Mouse (Mus musculus) olfactory bulb, adult 2 months (tissue): Measurements from ENCODE around the gene Olfr747. TPM values are rescaled to one million over a fixed set of nuclear protein-coding genes. Genes with fewer than 3 reads are reported as not detected.
"Not testable (repeated sequence)": the region's sequence is repeated elsewhere in the genome, so short reads cannot be mapped to it uniquely, and the experiment has no call there.

Source experiments
- H3K27ac ChIP-seq: fragments of 200-500 bp; 2 replicates; pipeline ENCODE4 v1.5.1; 2012; ENCODE audit warnings: low read depth, low read length; ENCODE audit not compliant: insufficient read depth
- H3K4me1 ChIP-seq: fragments of 200-500 bp; 2 replicates; pipeline ENCODE4 v1.6.1; 2012; ENCODE audit warnings: low read length; ENCODE audit not compliant: control insufficient read depth, insufficient read depth
- H3K4me3 ChIP-seq: fragments of 200-500 bp; 2 replicates; pipeline ENCODE4 v1.5.1; 2012; ENCODE audit warnings: mild to moderate bottlenecking, low read depth, low read length, moderate library complexity; ENCODE audit not compliant: insufficient read depth
- CTCF ChIP-seq: fragments of 200-500 bp; IDR thresholded peaks from 2 replicates; pipeline ENCODE4 v1.5.1; 2012; ENCODE audit warnings: low read depth, mild to moderate bottlenecking, low read length, moderate library complexity; ENCODE audit not compliant: insufficient read depth
- POLR2A ChIP-seq: fragments of 200-500 bp; IDR thresholded peaks from 2 replicates; pipeline ENCODE4 v1.6.1; 2012; ENCODE audit warnings: mild to moderate bottlenecking, low read depth, low read length, moderate library complexity; ENCODE audit not compliant: insufficient read depth
- WGBS: fragments of 180-500 bp; shearing (Covaris S2); methylation state at CpG from one replicate; pipeline ENCODE4 v1.1.7; 2018; 5-methylcytosine and 5-hydroxymethylcytosine counted together
- polyA plus RNA-seq: library from polyadenylated mRNA; stranded (reverse); fragments of >200 nt; gene quantifications from 2 replicates; pipeline ENCODE4 v1.2.4, GENCODE M21; 2012; ENCODE audit warnings: low replicate concordance; ENCODE audit not compliant: missing spikeins, insufficient read depth, insufficient read length

The Olfr747 gene
- polyA plus RNA-seq: not detected in 2 replicates

- TF ChIP-seq POLR2A: no peak
- TF ChIP-seq CTCF: no peak
- H3K4me1 ChIP-seq: no peaks in the 10 kb centered on the region
- 94% methylated on average over 3 of the region's 3 CpGs for WGBS
- H3K27ac ChIP-seq: no peak within 1 kb of the TSS
- no peak within 1 kb of the TSS for H3K4me3 ChIP-seq
These were observed at the start of gene Olfr747 for GRCm38 (mm10) chr14:50693106-50693505. Olfr747 (minus strand) TSS chr14:50693206.

GRCm38 (mm10) chr14:50741584-50741983, 48.6 kb upstream of the Olfr747 start:
- Histone ChIP-seq H3K27ac (no peak overlapping the region), H3K4me1 (no peaks in the 10 kb centered on the region), H3K4me3 (no peak overlapping the region)
- 73% methylated on average over 2 of the region's 2 CpGs for WGBS
- TF ChIP-seq POLR2A (no peak), CTCF (no peak)

GRCm38 (mm10) chr14:50740334-50740733, 47.3 kb upstream of the Olfr747 start:
- Histone ChIP-seq H3K4me1 (no peaks in the 10 kb centered on the region), H3K4me3 (no peak overlapping the region), H3K27ac (no peak overlapping the region)
- WGBS: 63% methylated on average over 2 of the region's 2 CpGs
- no peak for TF ChIP-seq POLR2A
- TF ChIP-seq CTCF: no peak

- not testable (repeated sequence) for H3K4me1 ChIP-seq, H3K4me3 ChIP-seq, H3K27ac ChIP-seq
- WGBS: 87% methylated on average over 4 of the region's 4 CpGs
These were observed 29.4 kb upstream of the Olfr747 start for GRCm38 (mm10) chr14:50722371-50722770.

- WGBS: 92% methylated on average over 15 of the region's 15 CpGs
- not testable (repeated sequence) for H3K4me3 ChIP-seq, H3K27ac ChIP-seq, H3K4me1 ChIP-seq
These were observed 26.9 kb upstream of the Olfr747 start for GRCm38 (mm10) chr14:50719875-50720274.

- WGBS: 70% methylated on average over 1 of the region's 1 CpGs
- Histone ChIP-seq H3K27ac (no peak within 1 kb of the TSS), H3K4me1 (no peaks in the 10 kb centered on the region), H3K4me3 (no peak within 1 kb of the TSS)
- TF ChIP-seq POLR2A: no peak
- TF ChIP-seq CTCF: no peak
These were observed 14.1 kb upstream of the Olfr747 start, which contains the start of gene Olfr748 for GRCm38 (mm10) chr14:50707073-50707472. Olfr748 (plus strand) TSS chr14:50707373.

- no peak within 1 kb of the TSS for H3K4me3 ChIP-seq
- no peaks in the 10 kb centered on the region for H3K4me1 ChIP-seq
- H3K27ac ChIP-seq: no peak within 1 kb of the TSS
- TF ChIP-seq CTCF (no peak), POLR2A (no peak)
These were observed 46.2 kb downstream of the Olfr747 start, which contains the start of gene Olfr746 for GRCm38 (mm10) chr14:50646783-50647182. Olfr746 (plus strand) TSS chr14:50647083.

GRCm38 (mm10) chr14:50639088-50639487, 53.9 kb downstream of the Olfr747 start, which contains the start of gene Olfr745:
Olfr745 (plus strand) TSS chr14:50639388.
- no peak within 1 kb of the TSS for H3K27ac ChIP-seq

More at GRCm38 (mm10) chr14:50639088-50639487, 53.9 kb downstream of the Olfr747 start, which contains the start of gene Olfr745:
- Histone ChIP-seq H3K4me1 (no peaks in the 10 kb centered on the region), H3K4me3 (no peak within 1 kb of the TSS)
- no peak for TF ChIP-seq CTCF
- TF ChIP-seq POLR2A: no peak
- 82% methylated on average over 2 of the region's 2 CpGs for WGBS

Other genes with a start within 250 kb of the Olfr747 start
- not detected in 2 replicates for gene Olfr740, start 247.7 kb downstream of the Olfr747 start, polyA plus RNA-seq
- not detected in 2 replicates for gene Olfr741, start 220.5 kb downstream of the Olfr747 start, polyA plus RNA-seq
- not detected in 2 replicates for gene Olfr742, start 189.6 kb downstream of the Olfr747 start, polyA plus RNA-seq
- gene Olfr743, start 171.4 kb downstream of the Olfr747 start, polyA plus RNA-seq: not detected in 2 replicates
- gene Olfr744, start 78.3 kb downstream of the Olfr747 start, polyA plus RNA-seq: not detected in 2 replicates
- not detected in 2 replicates for gene Olfr745, start 53.8 kb downstream of the Olfr747 start, polyA plus RNA-seq
- gene Olfr746, start 46.1 kb downstream of the Olfr747 start, polyA plus RNA-seq: not detected in 2 replicates
- gene Olfr748, start 14.2 kb upstream of the Olfr747 start, polyA plus RNA-seq: not detected in 2 replicates
- not detected in 2 replicates for gene Olfr749, start 51.9 kb upstream of the Olfr747 start, polyA plus RNA-seq
- not detected in 2 replicates for gene Ttc5, start 92.3 kb upstream of the Olfr747 start, polyA plus RNA-seq
- not detected in 2 replicates for gene Ccnb1ip1, start 114.5 kb upstream of the Olfr747 start, polyA plus RNA-seq
- gene Parp2, start 114.6 kb upstream of the Olfr747 start, polyA plus RNA-seq: not detected in 2 replicates
- not detected in 2 replicates for gene Tep1, start 177.4 kb upstream of the Olfr747 start, polyA plus RNA-seq
- gene Klhl33, start 204.3 kb upstream of the Olfr747 start, polyA plus RNA-seq: not detected in 2 replicates
- not detected in 2 replicates for gene Osgep, start 231.7 kb upstream of the Olfr747 start, polyA plus RNA-seq
- gene Apex1, start 231.8 kb upstream of the Olfr747 start, polyA plus RNA-seq: not detected in 2 replicates
- not detected in 2 replicates for gene Pip4p1, start 237.7 kb upstream of the Olfr747 start, polyA plus RNA-seq
- not detected in 2 replicates for gene Pnp, start 237.9 kb upstream of the Olfr747 start, polyA plus RNA-seq